Mouse (Mus musculus) neural tube, embryonic 10.5 days (tissue): ENCODE measurements around the gene Serf2.

ENCODE experiments used
- DNase-seq: peaks from one replicate; pipeline ENCODE4 v3.0.0-alpha.2; 2017; ENCODE audit warnings: low spot score; ENCODE audit errors: extremely low spot score

The Serf2 gene

GRCm38 (mm10) chr2:121505942-121506882 lies 57.2 kb downstream of the Serf2 start, which contains the start of the genes Mfap1a and Wdr76:
Gene Mfap1a, minus strand, starts transcription at chr2:121506665.
Gene Wdr76, plus strand, starts transcription at chr2:121506723.
- DNase-seq: peak; percentile 84

- DNase-seq: no peak
These were observed 58.4 kb downstream of the Serf2 start for GRCm38 (mm10) chr2:121507173-121507950.
